11 mouse cellular contexts compared by ENCODE assay signal in genomic region chr9:13874359-13874758, GRCm38 (mm10). TPM values are rescaled to one million over a fixed set of nuclear protein-coding genes. Genes with fewer than 3 reads are reported as not detected.
DNase-seq lines count a peak whose midpoint lies in the region.
"Had no signal": no experiment of that assay in that cellular context is flagged by ENCODE, and none has a peak within 500 bp of the region (broad histone marks: within the 10 kb centered on the region; RNA-seq: fewer than 3 reads in every experiment).

No protein-coding gene starts in this region.

- H3K9me3 ChIP-seq in embryonic facial prominence, embryonic 10.5 days: no peaks in the 10 kb centered on the region
- H3K9me3 ChIP-seq: heart, embryonic 13.5 days; limb, embryonic 15.5 days had no signal

- peak; percentile 44 for DNase-seq in heart, adult 11 months
- no peak for DNase-seq in heart, adult 9 months (ENCODE audit: low spot score in 2 of 2)
- peak; percentile 22 for DNase-seq in thymus, postnatal 0 days (ENCODE audit: low spot score)
- no peak for DNase-seq in thymus, postnatal 4 days
- DNase-seq in embryonic facial prominence, embryonic 10.5 days (ENCODE audit: low spot score): no peak
- DNase-seq in urinary bladder, postnatal 14 days (ENCODE audit: low spot score): no peak
- DNase-seq in adrenal gland, postnatal 36 days: no peak
- no peak for DNase-seq in spleen, adult 12 weeks (ENCODE audit: low spot score)
- DNase-seq: kidney, adult 8-10 months had no signal

- H3K4me1 ChIP-seq in embryonic facial prominence, embryonic 10.5 days: peaks cover 11% of the 10 kb centered on the region
- H3K4me1 ChIP-seq: limb, embryonic 15.5 days had no signal

- H3K36me3 ChIP-seq in embryonic facial prominence, embryonic 10.5 days (replicated peaks): no peaks in the 10 kb centered on the region
- H3K36me3 ChIP-seq: heart, embryonic 13.5 days; limb, embryonic 15.5 days had no signal

- H3K27me3 ChIP-seq in embryonic facial prominence, embryonic 10.5 days (replicated peaks; ENCODE audit: low read depth, poor library complexity, severe bottlenecking): no peaks in the 10 kb centered on the region
- H3K27me3 ChIP-seq: limb, embryonic 15.5 days had no signal

- 31% methylated on average over 2 of the region's 2 CpGs for WGBS in embryonic facial prominence, embryonic 10.5 days

- H3K27ac ChIP-seq in embryonic facial prominence, embryonic 10.5 days (replicated peaks): 0 out of 2 replicates have a peak overlapping the region, but pooled peaks have one; percentile 7
- H3K27ac ChIP-seq: heart, embryonic 13.5 days; limb, embryonic 15.5 days had no signal

- H3K4me3 ChIP-seq in embryonic facial prominence, embryonic 10.5 days: no peak overlapping the region
- H3K4me3 ChIP-seq: heart, embryonic 13.5 days; limb, embryonic 15.5 days had no signal

RNA-seq across cellular contexts. Expression of gene Fam76b, which starts 46.8 kb away (rescaled TPM):
- polyA plus RNA-seq in thymus, postnatal 0 days (2015; fragmentation: Nextera tagmentation; extraction: Ambion mirVana): 24.6 and 29.6 TPM in 2 replicates
- polyA plus RNA-seq in embryonic facial prominence, embryonic 10.5 days (2016; fragmentation: Nextera tagmentation; extraction: Ambion mirVana): 20.1 and 23.0 TPM in 2 replicates
- total RNA-seq in adrenal gland, postnatal 36 days (2021): 10 to 100 TPM; 18.9 to 19.2 TPM

RNA-seq across cellular contexts. Expression of gene Cep57, which starts 47.5 kb away (rescaled TPM):
- 73.7 and 80.5 TPM in 2 replicates for polyA plus RNA-seq in thymus, postnatal 0 days (2015; fragmentation: Nextera tagmentation; extraction: Ambion mirVana)
- polyA plus RNA-seq in embryonic facial prominence, embryonic 10.5 days (2016; fragmentation: Nextera tagmentation; extraction: Ambion mirVana): 59.1 and 65.0 TPM in 2 replicates
- total RNA-seq in adrenal gland, postnatal 36 days (2021): 10 to 100 TPM; 14.8 to 19.9 TPM

Comparison
In these comparisons a context has a peak if more than half of its experiments do, and no peak if none do; other contexts are left out.
1. DNase-seq: peak in heart, adult 11 months (single experiment) and thymus, postnatal 0 days (single experiment); none in heart, adult 9 months (0 of 2), thymus, postnatal 4 days (single experiment), embryonic facial prominence, embryonic 10.5 days (single experiment), urinary bladder, postnatal 14 days (single experiment), adrenal gland, postnatal 36 days (0 of 2) and spleen, adult 12 weeks (single experiment).